Mouse (Mus musculus): ENCODE results near the gene Gdf15.

Gdf15 gene

DNA sequence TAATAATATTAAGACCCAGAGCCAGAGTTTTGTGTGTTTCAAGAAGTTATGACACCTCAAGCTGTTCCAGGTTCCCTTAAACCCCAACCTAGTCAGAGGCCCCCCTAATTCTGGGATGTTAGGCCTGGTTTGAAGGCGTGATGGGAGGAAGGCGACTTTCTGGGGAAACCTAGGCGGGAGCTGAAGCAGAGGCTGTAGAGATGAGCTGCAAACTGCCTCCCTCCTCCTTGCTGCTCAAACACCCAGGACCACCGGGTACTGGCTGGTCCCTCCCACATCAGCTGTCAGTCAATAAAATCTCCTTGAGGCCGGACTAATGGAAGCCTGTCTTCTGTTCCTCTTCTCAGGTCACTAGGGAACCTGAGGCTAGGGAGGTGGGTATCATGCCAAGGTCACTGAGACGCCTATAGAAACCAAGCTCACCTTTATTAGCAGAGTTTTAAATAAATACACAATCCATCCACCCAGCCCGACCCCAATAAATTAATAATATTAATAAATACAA is 3.2 kb downstream of the Gdf15 start:
- no peak for DNase-seq (ENCODE audit: low spot score)

DNA sequence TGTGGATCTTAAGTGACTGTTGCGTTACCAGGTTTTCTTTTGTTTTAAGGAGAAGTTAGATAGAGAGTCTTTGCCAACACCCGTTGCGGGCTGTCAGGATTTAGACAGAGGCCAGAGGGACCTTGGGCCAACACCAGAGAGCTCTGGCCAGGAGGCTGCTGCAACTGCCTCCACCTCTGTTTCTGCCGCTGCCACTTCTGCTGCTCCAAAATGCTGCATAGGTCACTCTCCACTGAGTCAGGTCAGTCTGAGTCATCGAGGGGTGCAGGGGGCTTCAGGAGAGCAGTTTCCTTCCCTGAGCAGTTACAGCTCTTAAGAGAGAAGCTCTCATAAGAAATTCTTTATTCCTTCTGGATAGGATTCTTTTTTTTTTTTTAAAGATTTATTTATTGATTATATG is 5.2 kb downstream of the Gdf15 start:
- DNase-seq (ENCODE audit: low spot score): no peak

GRCm38 (mm10) chr8:70625104-70625503 is 7.2 kb downstream of the Gdf15 start:
- DNase-seq (ENCODE audit: low spot score): no peak

DNA sequence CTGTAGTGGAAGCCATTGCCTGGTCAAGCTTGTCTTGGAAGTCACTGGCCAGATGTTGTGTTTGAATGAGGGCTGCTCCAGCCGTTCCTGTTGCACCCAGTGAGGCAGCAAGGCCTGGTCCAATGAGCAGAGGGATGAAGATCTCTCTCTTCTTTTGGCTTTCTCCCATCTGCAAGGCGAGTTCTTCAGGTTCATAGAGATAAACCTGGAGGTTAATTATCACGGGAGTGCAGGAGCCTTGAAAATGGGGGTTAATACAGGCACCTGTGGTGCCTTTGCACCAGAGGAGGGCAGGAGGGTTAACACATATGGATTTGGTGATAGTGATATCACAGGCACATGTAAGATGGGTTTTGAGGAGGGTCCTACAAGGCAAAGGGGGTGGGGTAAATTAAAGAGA is 10.0 kb downstream of the Gdf15 start:
- DNase-seq (ENCODE audit: low spot score): no peak

DNA sequence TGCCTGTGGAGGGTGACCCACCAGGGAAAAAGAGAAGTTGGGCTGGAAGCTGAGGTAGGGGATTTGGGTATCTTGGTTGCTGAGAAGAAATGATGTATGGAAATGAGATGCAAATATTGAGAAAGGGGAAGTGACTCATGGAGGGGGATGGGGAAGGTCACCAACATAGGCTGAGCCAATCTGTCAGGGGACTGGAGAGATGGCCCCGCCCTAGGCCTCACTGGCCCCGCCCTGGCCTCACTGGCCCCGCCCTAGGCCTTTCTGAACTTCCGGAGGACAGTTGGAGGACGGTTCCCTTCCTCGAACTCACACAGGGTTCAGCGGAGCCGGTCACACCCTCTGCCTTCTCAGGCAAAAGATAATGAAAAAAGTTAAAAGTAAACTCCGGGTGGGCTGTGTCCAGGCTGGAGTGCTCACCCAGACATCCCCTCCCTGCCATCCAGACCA is 13.3 kb downstream of the Gdf15 start:
- DNase-seq (ENCODE audit: low spot score): no peak

GRCm38 (mm10) chr8:70617985-70618384 is 14.3 kb downstream of the Gdf15 start:
- DNase-seq (ENCODE audit: low spot score): no peak

GRCm38 (mm10) chr8:70616645-70617044 is 15.6 kb downstream of the Gdf15 start:
- no peak for DNase-seq (ENCODE audit: low spot score)

- no peak for DNase-seq (ENCODE audit: low spot score)
Observed at GRCm38 (mm10) chr8:70615894-70616293, 16.4 kb downstream of the Gdf15 start, which contains the start of gene Lrrc25. Lrrc25 (plus strand) TSS chr8:70616155.

DNA sequence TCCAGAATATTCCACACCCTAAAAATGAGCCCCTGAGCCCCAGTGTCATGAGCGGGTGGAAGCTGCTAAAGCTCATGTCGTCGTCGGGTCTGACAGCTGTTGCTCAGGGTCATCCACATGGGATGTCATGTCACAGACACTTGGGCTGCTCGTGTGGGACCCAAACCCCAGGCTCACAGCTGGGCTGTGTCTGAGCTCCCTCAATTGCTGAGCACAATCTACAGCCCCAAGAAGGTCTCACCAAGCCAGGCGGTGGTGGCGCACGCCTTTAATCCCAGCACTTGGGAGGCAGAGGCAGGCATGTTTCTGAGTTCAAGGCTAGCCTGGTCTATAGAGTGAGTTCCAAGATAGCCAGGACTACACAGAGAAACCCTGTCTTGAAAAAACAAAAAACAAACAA is 17.0 kb downstream of the Gdf15 start:
- DNase-seq (ENCODE audit: low spot score): no peak

DNA sequence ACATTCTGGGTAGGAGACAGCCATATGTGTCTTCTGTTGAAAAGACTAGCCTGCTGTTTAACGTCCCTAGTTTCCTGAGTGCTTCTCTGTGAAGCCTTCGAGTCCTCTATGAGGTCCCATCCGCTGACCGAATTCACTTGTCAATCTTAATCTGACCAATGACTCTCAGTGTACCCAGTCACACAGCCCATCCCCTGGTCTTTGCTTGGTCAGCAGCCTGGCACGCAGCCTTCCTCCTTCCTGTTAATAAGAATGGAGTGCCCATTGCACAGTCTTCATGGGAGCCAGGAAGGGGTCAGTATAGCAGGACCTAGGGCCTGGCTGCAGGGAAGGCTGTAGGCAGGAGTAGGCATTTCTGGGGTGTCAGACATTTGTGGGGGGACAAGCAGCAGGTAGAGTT is 17.8 kb downstream of the Gdf15 start:
- DNase-seq (ENCODE audit: low spot score): no peak

- DNase-seq (ENCODE audit: low spot score): no peak
Observed at GRCm38 (mm10) chr8:70613763-70614162, 18.5 kb downstream of the Gdf15 start.

DNA sequence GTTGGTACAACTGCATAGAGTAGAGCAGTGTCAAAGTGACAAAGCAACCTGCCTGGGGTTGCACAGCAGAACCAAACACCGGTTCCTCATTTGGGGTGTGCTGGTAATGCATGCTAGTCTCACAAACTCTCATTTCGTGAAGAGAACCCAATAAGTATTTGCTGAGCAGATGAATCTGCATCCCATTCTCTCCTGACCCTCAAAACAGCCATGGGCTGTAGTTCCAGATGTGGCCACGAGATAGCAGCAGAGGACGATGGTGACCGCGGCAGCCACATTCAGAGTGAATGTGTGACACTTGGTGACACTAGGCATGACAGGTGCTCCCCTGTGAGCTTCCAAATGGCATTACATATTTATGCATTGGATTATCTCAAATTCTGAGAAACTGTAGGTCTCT is 20.4 kb downstream of the Gdf15 start:
- DNase-seq (ENCODE audit: low spot score): no peak

DNA sequence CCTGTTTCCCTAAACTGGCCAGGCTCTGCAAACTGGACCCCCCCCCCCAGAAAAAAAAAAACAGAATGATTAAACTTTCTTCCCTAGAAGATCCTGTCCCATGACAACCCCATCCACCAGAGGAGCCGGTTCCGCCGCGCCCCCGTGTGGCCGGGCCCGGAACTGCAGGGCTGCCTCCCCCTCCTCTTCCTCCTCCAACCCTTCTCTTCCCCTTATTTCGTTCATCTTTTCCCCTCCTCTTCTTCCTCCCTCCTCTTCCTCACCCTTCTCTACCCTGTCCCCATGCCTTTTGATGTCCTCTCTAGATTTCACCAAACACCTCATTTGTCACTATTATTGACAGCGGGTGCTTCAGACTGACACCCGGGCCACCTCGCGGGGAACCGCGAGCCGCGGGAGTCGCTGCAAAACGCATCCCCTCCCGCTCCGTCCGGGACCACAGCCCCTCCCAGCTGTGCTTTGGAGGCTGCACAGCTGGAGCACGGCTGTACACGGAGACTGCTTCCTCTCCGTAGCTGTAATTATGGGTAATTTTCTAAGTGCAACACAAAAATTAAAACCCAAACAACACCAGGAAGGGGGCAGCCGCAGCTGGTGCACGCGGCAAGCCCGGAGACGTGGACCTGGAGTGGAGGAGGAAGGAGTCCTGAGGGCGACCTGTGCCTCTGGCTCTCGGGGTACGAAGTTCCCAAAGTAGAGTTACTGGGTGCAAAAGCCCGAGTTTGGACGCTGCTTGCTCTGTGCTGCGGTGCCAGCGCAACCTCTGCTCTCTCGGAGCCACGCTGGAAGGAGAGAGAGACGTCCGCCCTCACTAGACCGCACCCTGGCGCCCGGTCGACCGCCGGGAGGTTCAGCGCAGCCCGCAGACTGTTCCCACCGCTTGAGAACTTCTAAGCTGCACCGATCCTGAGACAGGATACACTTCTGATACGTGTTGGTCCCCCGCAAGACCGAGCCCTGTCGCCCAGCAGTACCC is 21.2 kb downstream of the Gdf15 start:
- DNase-seq (ENCODE audit: low spot score): no peak

DNA sequence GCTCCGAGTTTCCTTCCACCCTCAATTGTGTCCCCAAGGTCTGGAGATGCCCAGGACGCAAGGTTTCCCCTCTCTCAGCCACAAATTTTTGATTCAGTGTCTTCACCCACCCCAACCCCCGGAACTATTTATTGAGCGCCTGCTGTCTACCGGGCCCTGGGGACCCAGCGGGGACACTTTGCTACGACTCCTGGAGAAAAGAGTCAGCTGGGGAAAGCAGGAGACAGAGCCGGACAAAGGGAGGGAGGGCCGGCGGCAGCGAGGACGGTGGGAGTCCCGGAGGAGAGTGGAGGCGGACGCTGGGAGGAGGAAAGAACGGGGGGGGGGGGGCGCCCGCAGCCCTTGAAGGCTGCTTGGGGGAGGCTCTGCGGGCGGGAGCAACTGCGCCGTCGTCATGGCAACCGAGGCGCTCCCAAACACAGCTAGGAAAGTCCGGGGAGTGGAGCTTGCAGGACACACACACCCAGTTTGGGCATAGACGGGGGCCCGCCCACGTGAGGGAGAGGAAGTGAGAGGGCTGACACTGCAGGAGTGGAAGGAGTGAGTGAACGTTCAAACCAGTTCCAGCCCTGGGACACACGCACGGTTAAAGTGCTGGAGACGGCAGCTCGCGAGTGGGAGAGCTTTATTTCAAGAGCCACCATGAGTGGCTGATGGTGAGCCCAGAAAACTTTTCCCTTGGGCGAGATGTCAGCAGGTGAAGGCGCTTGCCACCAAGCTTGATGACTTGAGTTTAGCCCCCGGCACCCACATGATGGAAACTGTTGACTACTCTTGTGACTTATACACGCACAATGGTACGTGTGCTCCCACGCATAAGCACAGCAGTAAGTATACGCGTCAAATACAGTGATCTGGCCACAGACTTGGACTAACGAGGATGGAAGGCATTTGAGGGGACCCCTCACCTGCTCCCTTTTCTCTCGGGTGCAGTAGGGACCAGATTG is 22.1 kb downstream of the Gdf15 start:
- DNase-seq (ENCODE audit: low spot score): no peak

- no peak for DNase-seq (ENCODE audit: low spot score)
Observed at GRCm38 (mm10) chr8:70609368-70609848, 22.8 kb downstream of the Gdf15 start.

GRCm38 (mm10) chr8:70608749-70609367 is 23.4 kb downstream of the Gdf15 start, which contains the start of gene Ssbp4:
Ssbp4 (minus strand) TSS chr8:70608872.
- DNase-seq (ENCODE audit: low spot score): no peak

DNA sequence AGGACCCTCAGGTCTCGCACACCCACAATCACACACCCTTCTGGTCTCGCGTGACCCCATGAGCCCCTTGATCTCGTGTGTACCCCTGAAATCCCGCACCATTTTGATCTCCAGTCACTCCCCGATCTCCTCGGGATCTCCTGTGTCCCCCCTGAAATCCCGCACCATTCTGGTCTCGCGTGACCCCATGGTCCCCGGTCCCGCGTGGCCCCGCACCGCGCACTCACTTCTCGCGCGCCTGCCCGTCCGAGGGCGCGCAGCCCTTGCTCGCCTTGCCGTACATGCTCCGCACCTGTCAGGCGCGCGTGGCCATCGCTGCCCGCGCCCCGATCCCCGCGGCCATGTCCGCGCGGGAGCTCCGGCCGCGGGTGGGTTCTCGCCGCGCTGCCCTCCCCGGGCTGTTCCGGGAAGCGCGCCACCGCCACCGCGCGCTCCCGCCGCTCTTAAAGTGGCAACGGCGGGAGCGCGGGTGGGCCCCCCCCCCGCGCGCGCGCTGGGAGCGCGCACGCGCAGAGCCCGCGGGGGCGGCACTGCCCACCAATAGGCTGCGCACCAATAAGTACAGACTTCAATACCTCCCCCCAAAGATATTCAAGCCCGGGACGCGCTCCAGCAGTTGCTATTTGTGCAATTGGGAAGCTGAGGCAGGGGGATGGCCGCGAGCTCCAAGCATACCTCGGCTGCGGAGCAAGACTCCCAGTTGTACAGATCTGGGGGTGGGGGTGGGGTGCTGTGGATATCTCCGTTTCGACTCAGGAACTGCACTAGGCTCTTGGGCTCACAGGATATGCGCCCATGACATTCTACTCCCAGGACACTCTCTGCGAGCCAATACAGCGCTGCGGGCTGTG is 24.1 kb downstream of the Gdf15 start:
- DNase-seq (ENCODE audit: low spot score): no peak

DNA sequence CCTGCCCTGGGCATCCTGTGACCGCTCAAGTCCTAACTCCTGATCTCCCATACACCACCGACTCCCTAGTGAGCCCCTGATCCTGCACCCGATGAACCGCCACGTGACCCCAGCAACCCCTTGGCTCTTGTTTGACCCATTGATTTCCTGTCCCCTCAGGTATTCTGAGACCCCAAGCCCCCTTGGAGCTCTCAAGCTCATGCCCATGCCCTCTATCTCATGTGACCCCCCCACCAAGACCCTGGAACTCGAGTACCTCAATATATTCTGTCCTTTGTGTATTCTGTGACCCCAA is 24.7 kb downstream of the Gdf15 start:
- no peak for DNase-seq (ENCODE audit: low spot score)

- no peak for DNase-seq (ENCODE audit: low spot score)
Observed at GRCm38 (mm10) chr8:70606780-70607602, 25.3 kb downstream of the Gdf15 start.
